Mouse (Mus musculus): Measurements from ENCODE around the gene Gm17949.

DNA sequence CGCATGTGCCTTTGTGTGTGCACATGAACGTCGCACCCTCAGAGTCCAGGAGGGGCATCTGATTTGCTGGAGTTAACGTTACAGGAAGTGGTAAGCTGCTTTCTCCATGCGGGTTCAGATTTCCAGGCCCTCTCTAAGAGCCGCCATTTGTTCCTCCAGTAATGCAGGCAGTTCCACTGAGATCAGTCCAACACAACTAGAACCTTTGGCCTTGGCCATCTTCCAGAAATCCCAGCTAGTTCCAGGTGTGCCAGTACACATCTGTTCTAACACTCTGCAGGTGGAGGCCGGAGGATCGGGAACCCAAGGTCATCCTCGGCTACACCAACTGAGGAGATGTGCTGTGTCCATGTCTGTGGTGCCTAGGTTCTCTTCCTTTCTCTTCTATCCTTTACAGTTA lies 26.4 kb upstream of the Gm17949 start:
- TF ChIP-seq CTCF (IDR thresholded peaks at IDR 0.05; ENCODE audit: low read depth, low read length) (no peak), TAL1 (conservative IDR thresholded peaks at IDR 0.05; ENCODE audit: low read depth, low read length) (no peak), POLR2AphosphoS5 (IDR thresholded peaks at IDR 0.05; ENCODE audit: insufficient replicate concordance, low read depth, low read length) (no peak)
